Mouse (Mus musculus) fibroblast of lung, adult 2 months (primary cell): ENCODE results near the gene Olfr52.
"Not testable (repeated sequence)": the region's sequence is repeated elsewhere in the genome, so short reads cannot be mapped to it uniquely, and the experiment has no call there.

ENCODE experiments used
- DNase-seq: peaks from one replicate; pipeline ENCODE4 v3.0.0-alpha.2; 2011; ENCODE audit warnings: low read depth

Gene Olfr52

DNA sequence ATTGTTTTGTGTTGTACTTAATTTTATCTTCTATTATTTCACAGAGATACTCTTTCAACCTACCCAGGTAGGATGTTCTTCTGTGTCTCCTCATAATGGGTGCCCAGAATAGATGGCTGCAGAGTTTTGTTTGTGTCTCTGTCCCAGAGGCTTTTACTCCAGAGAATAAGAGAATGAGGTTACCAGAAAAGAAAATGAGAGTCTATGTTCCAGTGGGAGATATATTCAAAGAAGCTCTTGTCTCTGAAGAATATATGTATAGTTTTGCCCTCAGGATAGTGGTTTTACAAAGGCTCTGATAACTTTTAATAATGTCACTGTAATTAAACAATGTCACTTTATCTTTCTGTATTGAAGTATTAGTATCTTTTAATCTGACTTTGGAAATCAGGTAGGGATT is at the start of gene Olfr52:
Olfr52 (minus strand) TSS at position 101 of the 400 bp plus-strand sequence.
- no peak for DNase-seq

DNA sequence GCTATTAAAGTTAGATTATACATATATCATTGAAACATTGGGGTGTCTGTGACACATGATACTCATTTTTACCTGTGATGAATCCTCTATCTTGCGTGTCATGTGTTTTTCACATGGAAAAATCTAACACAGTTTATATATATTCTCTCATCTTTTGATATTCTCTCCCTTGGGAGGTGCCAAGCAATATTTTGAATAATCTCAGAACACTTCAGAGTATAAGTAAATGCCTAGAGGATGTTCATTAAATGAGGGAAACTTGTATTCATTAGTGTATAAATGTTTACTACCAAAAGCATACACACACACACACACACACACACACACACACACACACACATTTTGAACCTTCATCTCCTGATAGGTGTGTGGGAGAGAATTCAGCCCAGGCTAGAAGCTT is 45.8 kb upstream of the Olfr52 start, which contains the start of gene Olfr1047:
Olfr1047 (minus strand) TSS at position 101 of the 400 bp plus-strand sequence.
- DNase-seq = no peak

DNA sequence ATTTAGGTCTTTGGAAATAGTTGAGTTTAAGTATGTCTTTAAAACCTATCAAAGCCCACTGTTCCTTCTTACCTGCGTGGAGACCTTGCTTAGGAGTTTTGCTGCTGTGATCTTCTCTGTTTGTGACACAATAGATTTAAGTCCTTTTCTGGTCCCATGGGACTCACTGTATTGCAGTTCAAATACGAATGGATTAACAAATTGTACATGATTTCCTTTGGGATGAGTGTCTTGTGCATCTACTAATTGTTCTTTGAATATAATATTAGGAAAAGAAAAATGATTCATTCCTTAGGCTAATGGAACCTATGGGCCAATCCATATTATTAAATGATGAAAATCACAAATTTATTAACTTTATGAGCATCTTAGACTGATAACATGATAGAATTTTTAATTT is 33.7 kb upstream of the Olfr52 start, which contains the start of gene Olfr1046:
Olfr1046 (minus strand) TSS at position 101 of the 400 bp plus-strand sequence.
- no peak for DNase-seq

DNA sequence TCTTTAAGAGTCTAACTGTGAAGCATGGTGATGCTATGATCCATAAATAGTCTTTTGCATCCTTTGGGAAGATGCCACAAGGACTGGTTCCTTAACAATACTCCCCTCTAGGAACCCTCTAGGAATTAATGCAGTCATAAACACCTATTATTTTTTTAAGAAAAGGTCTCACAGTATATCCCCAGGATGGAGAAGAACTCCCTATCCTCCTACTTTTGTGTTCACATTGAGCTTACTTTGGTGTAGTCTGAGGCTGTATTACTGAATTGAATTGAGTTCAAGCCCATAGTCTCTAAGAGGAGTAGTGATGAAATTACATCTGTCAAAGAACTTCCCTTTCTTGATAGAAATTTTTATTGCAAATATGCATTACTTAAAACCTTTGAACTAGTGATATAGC is 17.4 kb upstream of the Olfr52 start, which contains the start of gene Olfr1045:
Olfr1045 (minus strand) TSS at position 101 of the 400 bp plus-strand sequence.
- DNase-seq = no peak

DNA sequence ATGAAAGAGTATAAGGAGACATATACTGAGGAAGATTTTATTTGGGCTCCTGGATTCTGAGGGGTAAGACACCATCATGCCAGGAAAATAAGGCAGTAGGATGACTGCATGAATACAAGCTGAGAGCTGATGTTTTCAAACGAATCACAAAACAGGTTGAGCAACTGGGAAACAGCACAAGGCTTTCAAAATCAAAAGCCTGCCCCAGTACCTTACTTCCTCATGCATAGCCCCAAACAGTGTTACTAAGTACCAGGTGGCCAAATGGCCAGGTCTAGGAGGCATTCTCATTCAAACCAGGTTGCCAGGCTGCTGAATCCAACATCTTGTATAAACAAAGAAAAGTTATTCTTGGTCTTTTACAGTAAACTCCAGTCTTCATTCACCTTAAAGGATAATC is 10.4 kb upstream of the Olfr52 start:
- no peak for DNase-seq

DNA sequence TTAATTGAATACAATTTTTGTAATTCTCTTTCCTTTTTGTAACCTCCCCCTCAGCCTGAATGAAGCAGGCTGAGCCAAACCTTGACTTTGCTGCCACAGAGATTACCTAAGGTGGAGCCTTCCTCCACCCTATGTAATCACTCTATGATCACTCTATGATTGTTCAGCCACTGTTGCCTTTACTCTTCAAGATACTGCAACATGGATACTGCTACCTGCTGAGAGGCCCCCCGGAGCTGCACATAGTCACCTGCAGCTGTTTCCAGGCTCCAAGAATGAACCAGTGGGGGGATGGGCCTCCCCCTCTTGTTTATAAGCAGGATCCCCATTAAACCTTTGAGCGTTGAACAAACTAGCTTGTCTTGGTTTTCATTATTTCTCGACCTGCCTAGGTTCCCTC is 5.5 kb downstream of the Olfr52 start:
- DNase-seq = no peak

DNA sequence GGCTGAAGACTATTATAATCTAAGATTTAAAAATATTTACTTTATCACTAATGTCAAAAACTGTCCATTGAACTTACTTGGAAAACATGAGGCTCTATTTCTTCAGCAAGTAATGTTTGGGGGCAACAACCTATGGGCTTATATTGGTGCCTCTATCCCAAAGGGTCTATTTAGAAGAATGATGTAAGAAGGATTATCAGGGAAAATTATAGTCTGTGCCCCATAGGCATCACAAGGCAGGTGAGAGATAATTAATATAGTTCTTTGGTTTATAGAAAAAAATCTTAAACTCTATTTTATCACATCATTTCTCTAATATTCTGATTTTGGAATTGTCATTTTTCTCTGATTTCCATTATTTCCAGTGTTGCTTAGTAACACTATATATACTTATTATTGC is 7.8 kb downstream of the Olfr52 start, which contains the start of gene Olfr1044:
Olfr1044 (minus strand) TSS at position 101 of the 400 bp plus-strand sequence.
- no peak for DNase-seq

DNA sequence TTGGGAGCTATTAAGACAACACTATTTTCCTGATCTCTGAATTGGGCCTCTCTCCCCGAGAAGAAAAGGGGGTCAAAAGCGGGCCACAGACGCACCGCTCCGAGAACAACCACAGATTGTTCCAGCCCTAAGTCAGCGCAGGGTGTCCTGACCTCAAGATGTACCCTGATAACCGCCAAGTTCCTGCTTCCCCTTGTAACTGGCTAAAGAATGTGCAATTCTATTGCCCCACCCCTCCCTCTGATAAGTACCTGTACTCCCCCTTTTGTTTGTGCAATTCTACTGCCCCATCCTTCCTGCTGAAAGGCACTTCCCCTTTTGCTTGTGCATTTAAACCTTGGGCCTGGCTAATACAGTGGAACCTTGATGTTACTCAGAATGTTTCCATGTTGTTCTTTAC is 10.1 kb downstream of the Olfr52 start:
- DNase-seq = not testable (repeated sequence)

DNA sequence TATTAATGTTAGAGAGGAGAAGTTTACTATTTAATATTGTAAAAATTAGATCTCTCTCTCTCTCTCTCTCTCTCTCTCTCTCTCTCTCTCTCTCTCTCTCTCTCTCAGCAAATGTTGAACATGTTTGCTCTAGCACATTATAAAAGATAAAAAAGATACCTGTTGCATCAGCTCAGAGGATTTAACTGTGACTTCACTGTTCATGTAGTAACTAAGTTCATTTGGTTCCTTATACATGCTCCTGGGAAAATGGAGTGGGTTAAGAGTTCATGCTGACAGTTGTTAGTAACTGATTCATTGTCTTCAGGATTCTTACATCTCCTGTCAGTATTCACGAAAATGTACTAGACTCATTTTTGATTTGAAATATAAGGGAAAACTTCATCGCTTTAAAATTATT is 18.1 kb downstream of the Olfr52 start, which contains the start of gene Olfr1043:
Olfr1043 (minus strand) TSS at position 101 of the 400 bp plus-strand sequence.
- DNase-seq = no peak

DNA sequence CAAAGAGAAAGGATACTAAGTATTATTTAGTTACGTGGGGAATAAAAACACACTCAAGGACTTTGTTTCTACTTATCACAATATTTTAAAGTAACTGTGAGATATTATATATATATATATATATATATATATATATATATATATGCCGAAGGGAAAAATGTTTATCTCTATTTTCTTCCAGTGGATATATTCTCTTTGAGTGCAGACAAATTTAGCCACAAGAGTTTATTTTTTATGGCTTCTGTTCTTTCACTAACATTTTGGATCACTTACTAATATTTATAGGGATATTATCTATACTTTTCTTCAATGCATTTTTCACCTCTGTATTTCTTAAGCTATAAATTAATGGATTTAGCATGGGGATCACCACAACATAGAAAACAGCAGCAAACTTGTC is 23.7 kb downstream of the Olfr52 start, which contains the start of gene Olfr1042:
Olfr1042 (minus strand) TSS at position 101 of the 400 bp plus-strand sequence.
- DNase-seq = no peak

DNA sequence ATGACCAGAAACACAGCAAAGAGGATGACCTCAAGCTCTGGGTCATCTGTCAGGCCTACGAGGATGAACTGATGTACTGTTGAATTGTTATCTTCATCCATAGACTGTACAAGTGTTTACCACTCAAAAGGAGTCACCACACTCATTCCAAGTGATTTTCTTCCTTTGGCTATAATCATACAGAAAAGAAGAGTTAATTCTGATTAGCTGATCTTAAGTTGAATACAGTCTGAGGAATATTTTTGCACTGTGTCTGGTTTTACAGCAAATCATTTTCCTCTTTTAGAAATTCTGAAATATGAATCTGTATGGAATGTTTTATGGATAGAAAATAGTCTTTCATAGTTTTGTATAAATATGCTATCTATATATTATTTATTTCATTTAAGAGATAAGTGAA is 38.9 kb downstream of the Olfr52 start, which contains the start of gene Olfr1040:
Olfr1040 (minus strand) TSS at position 101 of the 400 bp plus-strand sequence.
- DNase-seq = no peak

DNA sequence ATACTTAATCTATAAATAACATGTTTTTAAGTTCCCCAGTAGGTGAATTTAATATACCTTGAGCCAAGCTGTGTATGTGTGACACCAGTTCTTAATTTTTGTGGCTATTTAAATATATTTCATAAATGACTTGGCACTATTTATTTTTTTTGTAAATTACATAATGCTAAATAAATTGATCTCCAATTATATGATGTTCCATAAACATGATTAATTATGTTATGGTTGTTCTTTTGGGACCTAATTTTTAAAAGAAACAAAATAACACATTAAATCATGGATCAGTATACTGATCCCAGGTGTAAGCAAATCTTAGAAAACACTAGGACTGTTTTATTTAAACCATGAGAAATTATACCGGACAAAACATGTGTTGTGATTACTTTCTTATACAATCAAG is 49.7 kb downstream of the Olfr52 start, which contains the start of gene Olfr1039:
Olfr1039 (minus strand) TSS at position 101 of the 400 bp plus-strand sequence.
- DNase-seq = no peak
